In the genomic region with DNA sequence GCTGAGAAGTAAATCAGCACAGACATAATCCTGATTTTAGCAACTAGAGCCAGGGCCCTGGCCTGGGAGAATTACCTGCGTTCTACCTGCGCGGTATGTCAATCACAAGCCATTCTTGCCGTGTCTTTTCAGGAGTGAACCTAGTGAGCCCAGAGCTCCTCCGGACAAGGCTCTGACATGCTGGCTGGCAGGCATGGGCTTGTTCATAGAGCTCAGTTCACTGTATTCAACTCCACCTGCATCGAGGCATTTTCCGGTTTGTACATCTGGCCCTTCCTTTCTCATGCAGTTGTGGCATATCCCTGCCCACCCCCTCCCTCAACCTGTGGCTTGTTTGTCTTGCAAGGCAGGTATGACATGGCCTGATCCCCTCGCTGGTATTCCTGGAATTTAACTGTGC, we compare ENCODE assay signal across 13 mouse cellular contexts. TPM values are rescaled to one million over a fixed set of nuclear protein-coding genes. Genes with fewer than 3 reads are reported as not detected.
"Had no signal": no experiment of that assay in that cellular context is flagged by ENCODE, and none has a peak within 500 bp of the region (broad histone marks: within the 10 kb centered on the region; RNA-seq: fewer than 3 reads in every experiment).

No protein-coding gene starts in this region.

- H3K4me2 ChIP-seq: limb, embryonic 13.5 days; midbrain, embryonic 13.5 days had no signal

- DNase-seq: kidney, adult 11 months; kidney, adult 9 months; kidney, postnatal 36 days; layer of hippocampus, adult 9-11 months; layer of hippocampus, postnatal 36 days; lung, adult 18-20 months; right cerebral cortex, postnatal 25 days; thymus, postnatal 36 days had no signal

- H3K27ac ChIP-seq: kidney, postnatal 0 days; limb, embryonic 13.5 days; liver, embryonic 14.5 days; midbrain, embryonic 13.5 days had no signal

- ATAC-seq: midbrain, embryonic 13.5 days had no signal

- H3K9ac ChIP-seq: limb, embryonic 13.5 days; liver, embryonic 14.5 days; midbrain, embryonic 13.5 days had no signal

- H3K9me3 ChIP-seq: limb, embryonic 13.5 days; midbrain, embryonic 13.5 days had no signal

- H3K36me3 ChIP-seq: limb, embryonic 13.5 days; midbrain, embryonic 13.5 days had no signal

- H3K4me3 ChIP-seq: limb, embryonic 13.5 days; midbrain, embryonic 13.5 days had no signal

RNA-seq across cellular contexts. Expression of a gene that starts 5.0 kb away (rescaled TPM):
- total RNA-seq: megakaryocyte-erythroid progenitor cell, adult 5-6 weeks had no signal
